Mouse (Mus musculus): ENCODE data around the gene Pex12.
A peak's percentile ranks its signal among the peaks of the same experiment; 100 is the strongest.
"Not testable (repeated sequence)": the region's sequence is repeated elsewhere in the genome, so short reads cannot be mapped to it uniquely, and the experiment has no call there.

Gene Pex12

DNA sequence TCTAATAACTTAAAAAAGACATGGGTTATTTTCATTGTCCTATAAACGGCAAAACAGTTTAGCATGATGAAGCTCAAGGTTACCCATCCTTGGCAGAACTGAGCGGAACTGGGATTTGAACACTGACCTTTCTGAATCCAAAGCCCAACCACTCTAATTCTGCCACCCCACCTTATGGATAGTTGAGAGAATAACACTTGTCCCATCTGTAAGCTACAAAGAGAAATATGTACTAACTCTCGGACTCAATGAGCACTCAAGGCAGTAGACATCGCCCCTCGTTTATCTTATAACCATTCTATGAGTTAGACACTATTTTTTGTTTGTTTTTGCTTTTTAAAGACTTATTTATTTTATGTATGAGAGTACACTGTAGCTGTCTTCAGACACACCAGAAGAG is 13.3 kb downstream of the Pex12 start:
- no peak for DNase-seq (ENCODE audit: low spot score in 2 of 2)

DNA sequence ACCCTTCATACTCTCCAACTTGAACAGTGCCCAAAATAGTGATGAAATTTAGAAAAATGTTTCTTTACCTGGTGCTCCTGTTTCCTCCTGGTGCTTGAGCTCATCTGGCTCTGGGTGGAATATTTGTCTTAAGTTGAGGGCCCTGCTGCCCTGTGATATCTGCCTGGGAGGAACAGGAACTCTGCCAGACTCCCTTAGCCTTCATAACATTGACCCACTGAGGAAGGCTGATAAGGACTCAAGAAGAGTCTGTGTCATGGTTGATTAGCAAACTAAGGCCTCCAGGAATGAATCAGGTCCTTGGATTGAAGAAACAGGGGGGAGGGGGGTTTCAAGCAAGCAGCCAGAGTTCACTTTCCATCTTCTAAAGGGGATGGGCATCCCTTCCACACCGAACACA is 15.8 kb downstream of the Pex12 start, which contains the start of gene Slfn14:
Gene Slfn14, minus strand, starts transcription at position 161 of the 400 bp plus-strand sequence.
- DNase-seq (ENCODE audit: low spot score in 2 of 2): no peak

DNA sequence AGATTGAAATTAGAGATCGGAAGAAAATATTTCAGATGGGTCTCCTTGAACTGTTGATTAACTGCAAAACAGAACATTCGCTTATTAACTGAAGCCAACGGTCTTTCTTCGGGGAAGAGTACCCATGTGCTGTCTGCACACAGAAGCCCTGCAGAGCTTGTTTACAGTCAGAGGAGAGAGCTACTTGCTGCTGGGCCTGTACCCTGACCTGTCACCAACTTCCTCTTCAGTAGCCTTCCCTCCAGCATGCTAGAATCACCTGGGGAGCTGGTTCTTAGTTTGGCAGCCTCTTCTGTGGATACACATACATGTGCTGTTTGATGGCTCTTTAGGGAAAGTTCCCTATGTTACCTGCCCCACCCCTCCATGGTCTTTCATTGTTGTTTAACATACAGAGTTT is 16.8 kb downstream of the Pex12 start:
- DNase-seq (ENCODE audit: low spot score in 2 of 2): no peak

DNA sequence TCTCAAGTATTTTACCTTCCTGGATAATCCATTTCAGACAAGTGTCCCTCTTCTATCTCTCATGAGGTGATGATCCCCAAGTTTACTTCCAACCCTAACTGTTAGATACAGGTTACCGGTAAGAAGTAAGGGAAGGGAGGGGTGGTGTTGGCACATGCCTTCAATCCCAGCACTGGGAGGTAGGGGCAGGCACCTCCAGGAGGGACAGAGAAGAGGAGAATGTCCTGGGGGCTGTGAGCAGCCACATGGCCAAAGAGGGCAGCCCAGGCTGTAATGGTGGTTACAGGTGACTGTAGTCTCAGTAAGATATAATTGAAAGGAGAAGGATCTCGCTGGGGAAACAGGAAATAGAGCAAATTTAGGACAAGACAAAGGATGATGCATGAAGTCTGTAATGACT is 20.3 kb downstream of the Pex12 start:
- no peak for DNase-seq (ENCODE audit: low spot score in 2 of 2)

DNA sequence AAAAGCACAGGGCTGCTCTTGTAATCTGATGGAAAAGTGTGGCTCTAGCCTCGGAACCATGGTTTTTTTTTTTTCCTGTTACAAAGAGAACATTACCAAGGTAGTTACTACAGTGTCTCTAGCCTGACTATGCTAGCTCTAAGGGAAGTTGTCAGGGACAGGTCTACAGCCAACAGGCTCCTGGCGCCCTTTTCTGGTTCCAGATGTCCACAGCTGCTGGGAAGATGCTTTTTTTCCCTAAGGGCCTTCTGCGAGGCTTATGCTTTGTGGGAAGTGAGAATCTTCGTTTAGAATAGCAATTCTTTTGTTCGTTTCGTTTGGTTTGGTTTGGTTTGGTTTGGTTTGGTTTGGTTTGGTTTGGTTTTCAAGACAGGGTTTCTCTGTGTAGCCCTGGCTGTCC is 22.7 kb downstream of the Pex12 start:
- no peak for DNase-seq (ENCODE audit: low spot score in 2 of 2)

DNA sequence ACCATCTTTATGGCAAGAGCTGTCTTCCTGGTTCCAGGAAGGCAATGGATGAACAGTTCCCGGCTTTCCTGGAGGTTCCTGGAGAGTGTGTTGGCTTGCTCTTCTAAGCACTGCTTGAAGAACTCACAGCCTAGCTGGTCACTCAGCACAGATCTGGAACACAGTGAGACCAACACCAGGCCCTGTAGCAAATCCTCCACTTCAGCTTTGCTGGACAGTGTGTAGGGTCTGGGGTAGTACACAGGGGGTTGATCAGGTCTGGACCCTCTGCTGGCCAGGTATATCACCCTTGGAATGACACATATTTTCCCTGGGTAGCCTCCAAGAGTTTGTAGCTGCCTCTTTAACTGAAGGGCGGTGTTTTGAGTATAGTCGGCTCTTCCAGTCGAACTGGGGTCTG is 23.4 kb downstream of the Pex12 start:
- no peak for DNase-seq (ENCODE audit: low spot score in 2 of 2)

DNA sequence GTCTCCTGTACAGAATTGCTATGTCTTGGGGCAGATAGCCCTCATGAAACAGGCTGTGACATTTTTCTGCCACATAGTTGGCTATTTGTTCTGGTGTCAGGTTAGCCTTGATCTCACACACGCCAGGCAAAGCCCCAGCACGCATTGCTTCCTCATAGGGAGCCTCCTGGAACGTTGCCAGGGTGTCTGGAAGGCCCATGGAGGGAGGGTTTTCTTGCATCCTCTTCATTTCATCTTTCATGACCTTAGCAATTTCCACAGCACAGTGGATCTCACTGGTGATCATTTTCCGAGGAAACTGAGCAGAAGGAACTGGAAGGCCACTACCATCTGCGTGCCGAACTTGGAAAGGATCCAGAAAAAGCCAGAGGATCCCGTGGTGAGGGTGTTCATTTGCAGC is 26.1 kb downstream of the Pex12 start:
- no peak for DNase-seq (ENCODE audit: low spot score in 2 of 2)

DNA sequence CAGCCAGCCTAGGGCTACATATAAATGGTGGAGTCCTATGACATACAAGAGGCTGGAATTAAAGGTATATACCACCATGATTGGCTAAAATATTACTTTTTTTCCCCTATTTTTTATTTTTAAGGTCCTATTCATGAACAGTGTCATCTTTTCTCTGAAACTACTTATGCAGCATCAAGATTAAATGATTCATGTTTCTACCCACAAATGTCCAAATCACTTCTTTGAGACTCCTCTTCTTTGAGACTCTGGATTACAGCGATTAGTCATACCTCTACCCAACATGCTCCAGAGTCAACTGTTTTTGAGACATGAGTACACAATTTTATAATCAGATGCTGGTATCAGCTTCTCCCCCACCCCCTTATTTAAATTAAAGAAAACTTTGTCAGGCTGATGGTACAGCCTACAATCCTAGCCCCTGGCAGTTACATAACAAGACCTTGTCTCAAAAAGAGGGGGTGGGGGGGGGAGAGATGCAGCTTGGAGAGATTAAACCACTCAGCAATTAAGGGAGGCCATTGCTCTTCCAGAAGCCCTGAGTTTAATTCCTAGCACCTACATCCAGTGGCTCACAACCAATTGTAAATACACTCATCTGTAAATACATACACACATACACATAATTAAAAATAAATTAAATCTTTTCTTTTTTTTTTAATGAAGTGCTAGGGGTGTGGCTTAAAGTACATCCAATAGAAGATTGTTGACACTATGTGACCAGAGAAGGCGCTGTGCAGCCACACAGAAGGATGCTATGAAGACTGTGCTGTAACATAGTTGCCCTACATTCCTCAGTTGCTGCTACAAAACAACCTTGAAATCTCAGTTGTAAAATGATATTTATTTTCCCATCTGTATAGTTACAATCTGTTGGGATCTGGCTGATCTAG is 30.2 kb downstream of the Pex12 start:
- DNase-seq (ENCODE audit: low spot score in 2 of 2): no peak

DNA sequence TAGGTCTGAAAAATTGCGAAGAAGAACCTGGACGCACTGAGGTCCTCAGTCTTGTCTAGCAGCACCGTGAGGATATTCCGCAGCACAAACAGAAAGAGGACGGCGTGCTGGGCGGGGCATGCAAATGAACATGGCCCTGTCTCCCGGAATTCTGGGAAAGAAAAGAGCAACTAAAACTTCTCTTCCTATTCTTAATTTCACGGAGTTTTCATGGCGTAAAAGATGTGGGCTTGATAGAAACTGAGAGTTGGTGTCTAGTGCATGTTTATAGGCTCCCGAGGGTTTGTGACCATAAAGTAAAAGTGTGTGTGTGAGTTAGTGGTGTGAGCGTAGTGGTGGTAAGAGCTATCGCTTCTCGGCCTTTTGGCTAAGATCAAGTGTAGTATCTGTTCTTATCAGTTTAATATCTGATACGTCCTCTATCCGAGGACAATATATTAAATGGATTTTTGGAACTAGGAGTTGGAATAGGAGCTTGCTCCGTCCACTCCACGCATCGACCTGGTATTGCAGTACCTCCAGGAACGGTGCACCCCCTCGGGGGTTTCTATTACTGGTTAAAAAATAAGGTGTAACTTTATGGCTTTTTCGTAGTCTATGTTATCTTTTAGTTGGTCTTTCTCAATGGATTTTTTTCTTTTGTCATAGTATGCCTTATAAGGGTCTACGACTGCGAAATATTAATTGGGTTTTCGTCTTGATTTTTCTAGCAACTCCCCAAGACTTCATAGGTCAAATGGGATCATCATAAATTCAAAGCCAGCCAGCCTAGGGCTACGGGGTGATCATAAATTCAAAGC is 31.0 kb downstream of the Pex12 start:
- DNase-seq (ENCODE audit: low spot score in 2 of 2): peak; percentile 63 to 71

DNA sequence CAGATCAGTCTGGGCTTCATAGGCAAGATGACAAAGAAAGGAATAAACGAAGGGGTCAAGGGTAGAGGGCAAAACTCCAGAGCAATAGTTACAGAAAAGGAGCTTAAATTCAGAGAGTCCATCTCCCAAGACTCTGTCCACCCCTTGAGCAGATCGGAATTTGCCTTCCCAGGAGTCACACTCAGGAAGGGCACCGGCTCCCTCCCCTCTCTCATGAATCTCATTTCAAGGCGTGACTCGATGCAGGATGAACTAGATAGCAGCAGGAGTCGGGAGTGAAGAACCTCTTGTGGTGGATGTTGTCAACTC is 31.6 kb downstream of the Pex12 start:
- no peak for DNase-seq (ENCODE audit: low spot score in 2 of 2)

DNA sequence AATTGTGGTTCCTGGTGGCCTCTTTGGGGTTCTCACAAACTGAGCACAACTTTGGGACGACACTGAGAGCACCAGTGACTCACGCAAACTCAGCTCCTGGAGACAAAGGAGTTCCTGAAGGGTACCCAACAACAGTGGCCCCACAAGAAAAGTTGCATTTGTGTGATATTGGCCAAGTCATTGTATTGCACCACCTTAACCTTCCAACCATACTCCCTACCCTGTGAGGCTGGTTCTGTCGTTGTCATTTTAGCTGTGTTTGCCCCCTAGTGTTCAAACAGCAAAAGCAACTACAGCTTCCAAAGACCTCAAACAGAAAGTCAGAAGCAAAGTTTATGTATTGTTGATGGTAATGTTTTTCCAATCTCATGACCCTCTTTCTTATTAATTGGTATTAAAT is 39.2 kb downstream of the Pex12 start:
- no peak for DNase-seq (ENCODE audit: low spot score in 2 of 2)

DNA sequence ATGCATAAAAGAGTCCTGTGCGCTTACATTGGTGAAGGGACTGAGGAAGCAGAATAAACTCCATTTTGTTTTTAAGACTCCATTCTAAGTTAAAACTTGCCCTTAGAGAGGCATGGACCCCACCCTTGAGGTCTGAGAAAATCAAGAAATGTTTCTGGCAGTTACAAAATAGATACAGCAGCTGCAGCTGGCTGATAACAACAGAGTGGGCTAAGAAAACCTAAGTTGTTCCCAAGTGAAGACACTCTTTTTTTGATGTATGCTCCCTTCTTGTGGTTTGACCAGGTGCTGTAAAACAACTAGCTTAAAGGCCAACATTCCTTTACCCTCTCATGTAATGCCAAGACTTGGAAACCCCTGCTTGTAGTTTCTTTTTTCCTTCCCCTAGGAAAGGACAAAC is 39.7 kb downstream of the Pex12 start:
- DNase-seq (ENCODE audit: low spot score in 2 of 2): no peak

DNA sequence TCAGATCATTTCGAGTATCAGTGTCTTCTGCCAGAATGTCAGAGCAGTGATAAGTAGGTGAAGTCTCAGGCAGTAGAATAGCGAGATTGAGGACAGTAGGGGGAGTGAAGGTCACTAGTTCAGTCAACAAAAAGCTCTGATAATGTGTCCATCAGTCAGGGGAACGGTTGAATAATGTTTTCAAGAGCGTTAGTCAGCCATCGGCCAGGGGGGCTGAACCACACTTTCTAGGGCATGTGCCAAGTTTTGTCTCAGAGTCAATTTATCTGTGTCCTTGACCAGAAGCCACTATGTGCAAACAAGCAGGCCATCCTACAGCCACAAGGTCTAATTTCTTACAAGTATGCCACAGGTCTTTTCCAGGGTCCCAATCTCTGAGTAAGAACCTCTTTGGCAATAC is 45.2 kb downstream of the Pex12 start:
- DNase-seq (ENCODE audit: low spot score in 2 of 2): not testable (repeated sequence)

Data from right cerebral cortex, postnatal 36 days (tissue).